Mouse (Mus musculus) CH12.LX (cell line): Measurements from ENCODE around the gene Fam214a. TPM values are rescaled to one million over a fixed set of nuclear protein-coding genes. Genes with fewer than 3 reads are reported as not detected.

ENCODE experiments used
- DNase-seq: peaks from one replicate; pipeline ENCODE4 v3.0.0-alpha.2; 2013; ENCODE audit errors: extremely low read depth
- H3K27ac ChIP-seq: 2 replicates; pipeline ENCODE4 v1.5.1; 2012; ENCODE audit warnings: low read depth, mild to moderate bottlenecking, control low read depth, moderate library complexity; ENCODE audit not compliant: insufficient read depth
- H3K27me3 ChIP-seq: replicated peaks from 2 replicates; pipeline ENCODE3; 2012; ENCODE audit warnings: inconsistent platforms
- H3K36me3 ChIP-seq, 2 experiments: replicated peaks in 1 of 2; 2 replicates each; pipeline versions ENCODE3 to v1.6.1; 2012; ENCODE audit warnings: inconsistent platforms in 1 of 2, low read length in 1 of 2, mild to moderate bottlenecking in 1 of 2, mixed read lengths in 1 of 2, moderate library complexity in 1 of 2; ENCODE audit not compliant: control insufficient read depth in 1 of 2, insufficient read depth in 1 of 2
- H3K4me1 ChIP-seq, 2 experiments: 2 replicates each; pipeline ENCODE4 v1.6.1; 2012; ENCODE audit warnings: inconsistent platforms in 1 of 2, moderate library complexity in 1 of 2; ENCODE audit not compliant: insufficient read depth in 2 of 2, control insufficient read depth in 1 of 2
- H3K4me2 ChIP-seq: 2 replicates; pipeline ENCODE4 v1.6.1; 2012; ENCODE audit warnings: low read depth, mild to moderate bottlenecking, control low read depth; ENCODE audit not compliant: poor library complexity, insufficient read depth, severe bottlenecking
- H3K4me3 ChIP-seq, 3 experiments: fragments of 150-350 bp in 1 of 3; sonication (generic) in 1 of 3; replicated peaks in 1 of 3; 2 replicates each; pipeline versions ENCODE3 to v1.5.1; 2011 to 2012; ENCODE audit warnings: low read depth in 2 of 3, low read length in 2 of 3, mild to moderate bottlenecking in 2 of 3, moderate library complexity in 2 of 3, control low read depth in 1 of 3, improper control_type of control experiment in 1 of 3, inconsistent platforms in 1 of 3, mixed read lengths in 1 of 3; ENCODE audit not compliant: poor library complexity in 1 of 3
- H3K79me2 ChIP-seq: replicated peaks from 2 replicates; pipeline ENCODE4 v1.6.1; 2012; ENCODE audit warnings: mild to moderate bottlenecking, moderate library complexity; ENCODE audit not compliant: control insufficient read depth, poor library complexity, insufficient read depth, severe bottlenecking; ENCODE audit errors: extremely low read depth
- H3K9ac ChIP-seq: 2 replicates; pipeline ENCODE4 v1.6.1; 2012; ENCODE audit warnings: low read depth, mild to moderate bottlenecking, control low read depth, moderate library complexity; ENCODE audit not compliant: insufficient read depth
- H3K9me3 ChIP-seq: replicated peaks from 2 replicates; pipeline ENCODE3; 2012; ENCODE audit warnings: low read length, inconsistent platforms, mixed read lengths
- BHLHE40 ChIP-seq: IDR thresholded peaks from 2 replicates; pipeline ENCODE4 v1.6.1; 2011; ENCODE audit warnings: mild to moderate bottlenecking, low read depth, low read length, improper control_type of control experiment
- ETS1 ChIP-seq: conservative IDR thresholded peaks from 2 replicates; pipeline ENCODE4 v1.6.1; 2012; ENCODE audit warnings: low read depth, mild to moderate bottlenecking, inconsistent platforms, low read length, improper control_type of control experiment, moderate library complexity
- JUN ChIP-seq: IDR thresholded peaks from 2 replicates; pipeline ENCODE4 v1.6.1; 2011; ENCODE audit warnings: low read depth, mild to moderate bottlenecking, low read length, improper control_type of control experiment, moderate library complexity; ENCODE audit not compliant: insufficient read depth
- JUND ChIP-seq: conservative IDR thresholded peaks from 2 replicates; pipeline ENCODE4 v1.6.1; 2011; ENCODE audit warnings: low read depth, low read length, improper control_type of control experiment
- KAT2A ChIP-seq: IDR thresholded peaks from 2 replicates; pipeline ENCODE4 v1.6.1; 2012; ENCODE audit warnings: low read length, improper control_type of control experiment, inconsistent platforms; ENCODE audit not compliant: insufficient replicate concordance
- MYC ChIP-seq: IDR thresholded peaks from 2 replicates; pipeline ENCODE4 v1.6.1; 2011; ENCODE audit warnings: low read depth, mild to moderate bottlenecking, improper control_type of control experiment, low read length
- NELFE ChIP-seq: IDR thresholded peaks from 2 replicates; pipeline ENCODE4 v1.6.1; 2011; ENCODE audit warnings: low read depth, low read length, improper control_type of control experiment
- NRF1 ChIP-seq: IDR thresholded peaks from 2 replicates; pipeline ENCODE4 v1.6.1; 2014; ENCODE audit warnings: low read depth, mild to moderate bottlenecking, inconsistent platforms, low read length, improper control_type of control experiment, moderate library complexity
- SIN3A ChIP-seq: IDR thresholded peaks from 2 replicates; pipeline ENCODE4 v1.6.1; 2012; ENCODE audit warnings: low read length, improper control_type of control experiment, inconsistent platforms
- SMC3 ChIP-seq: IDR thresholded peaks from 2 replicates; pipeline ENCODE4 v1.6.1; 2011; ENCODE audit warnings: low read depth, low read length, improper control_type of control experiment
- TCF12 ChIP-seq: IDR thresholded peaks from 2 replicates; pipeline ENCODE4 v1.6.1; 2014; ENCODE audit warnings: low read depth, mild to moderate bottlenecking, inconsistent platforms, low read length, improper control_type of control experiment
- UBTF ChIP-seq: IDR thresholded peaks from 2 replicates; pipeline ENCODE4 v1.6.1; 2012; ENCODE audit warnings: low read depth, mild to moderate bottlenecking, inconsistent platforms, low read length, improper control_type of control experiment, moderate library complexity
- USF1 ChIP-seq: IDR thresholded peaks from 2 replicates; pipeline ENCODE4 v1.6.1; 2014; ENCODE audit warnings: low read depth, mild to moderate bottlenecking, inconsistent platforms, low read length, improper control_type of control experiment
- USF2 ChIP-seq: conservative IDR thresholded peaks from 2 replicates; pipeline ENCODE4 v1.6.1; 2011; ENCODE audit warnings: low read depth, low read length, improper control_type of control experiment
- ZMIZ1 ChIP-seq: IDR thresholded peaks from 2 replicates; pipeline ENCODE4 v1.6.1; 2012; ENCODE audit warnings: low read depth, mild to moderate bottlenecking, inconsistent platforms, low read length, improper control_type of control experiment
- dilution Hi-C: fragments of 300-500 bp; cut with MboI; formaldehyde crosslinking; loops from 2 replicates; pipeline ENCODE4 v1.14.3; 2020; ENCODE audit warnings: low sequenced_read_pairs; ENCODE audit not compliant: extremely low pct_unique_long_range_greater_than_20kb, extremely low pct_ligation_motif_present
- in situ Hi-C: fragments of 300-500 bp; cut with MboI; formaldehyde crosslinking; loops from 3 replicates; pipeline ENCODE4 v1.14.3; 2019; ENCODE audit warnings: low sequenced_read_pairs, low pct_ligation_motif_present, low pct_unique_long_range_greater_than_20kb, mixed read lengths
- polyA plus RNA-seq: library from polyadenylated mRNA; unstranded; fragments of >175 nt; gene quantifications from 2 replicates; pipeline ENCODE4 v1.2.1, GENCODE M21; 2012; ENCODE audit warnings: low read depth; ENCODE audit not compliant: insufficient read length
- total RNA-seq, 2 experiments: library from RNA; depleted of rRNA; stranded (reverse); fragments of 300-350 nt in 1 of 2; fragments of >200 nt in 1 of 2; gene quantifications; 2 replicates each; pipeline ENCODE4 v1.2.3; 2012 to 2014

The Fam214a gene
- total and polyA plus RNA-seq, 3 experiments = 6.2 to 8.6 (median 7.0) TPM

- H3K27ac ChIP-seq = no peak overlapping the region
- dilution Hi-C loops = no loop called here
These were observed 102.4 kb downstream of the Fam214a start for GRCm38 (mm10) chr9:75055046-75055445.

DNA sequence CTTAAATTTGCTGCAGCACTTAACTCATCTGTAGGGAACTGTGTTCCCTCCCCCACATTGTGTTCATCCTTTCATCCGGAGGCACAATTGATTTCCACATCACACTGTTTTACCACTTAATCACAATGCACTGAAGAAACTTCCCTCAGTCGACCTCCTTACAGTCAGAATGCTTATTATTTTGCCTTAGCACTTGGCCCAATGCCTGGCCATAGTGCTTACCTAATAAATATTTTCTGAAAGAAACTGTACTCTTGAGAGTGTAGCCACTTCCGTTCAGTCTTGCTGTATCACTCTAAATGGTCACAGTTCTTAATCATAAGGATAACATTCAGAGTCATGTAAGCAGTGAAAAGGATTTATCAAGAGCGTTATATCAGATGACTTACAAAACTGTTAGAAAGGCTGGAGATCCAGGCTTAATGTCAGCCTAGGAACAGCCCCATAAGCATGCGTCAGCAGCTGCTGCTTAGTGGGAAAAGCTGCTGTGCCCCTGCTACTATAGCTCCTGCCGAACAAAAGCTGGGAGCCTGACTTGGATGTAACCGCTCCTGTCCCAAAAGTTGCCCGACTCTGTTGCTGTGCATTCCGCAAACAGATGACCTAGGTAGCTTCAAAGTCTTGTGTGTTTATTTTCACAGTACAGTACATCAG lies 112.1 kb downstream of the Fam214a start:
- no peak for DNase-seq
- TF ChIP-seq UBTF = no peak
- no peak for TF ChIP-seq NELFE
- no peak for TF ChIP-seq ZMIZ1
- TF ChIP-seq SIN3A = no peak
- TF ChIP-seq USF1 = no peak
- no peaks in the 10 kb centered on the region for H3K9me3 ChIP-seq
- H3K36me3 ChIP-seq = peaks cover 2 to 18% of the 10 kb centered on the region in 2 experiments
- no peak overlapping the region for H3K9ac ChIP-seq
- peaks cover 1 to 6% of the 10 kb centered on the region in 2 experiments; a peak in 3 of 4 replicates for H3K4me1 ChIP-seq
- dilution Hi-C loops = no loop called here
- in situ Hi-C loops = no loop called here
- H3K4me2 ChIP-seq = no peak overlapping the region
- no peak overlapping the region for H3K27ac ChIP-seq
- no peaks in the 10 kb centered on the region for H3K27me3 ChIP-seq
- no peaks in the 10 kb centered on the region for H3K79me2 ChIP-seq
- no peak overlapping the region for H3K4me3 ChIP-seq

More at GRCm38 (mm10) chr9:75055046-75055445, 102.4 kb downstream of the Fam214a start:
- Histone ChIP-seq H3K4me2 (no peak overlapping the region), H3K9me3 (no peaks in the 10 kb centered on the region), H3K27me3 (no peaks in the 10 kb centered on the region), H3K36me3 (peaks cover 29 to 66% of the 10 kb centered on the region in 2 experiments), H3K4me3 (no peak overlapping the region), H3K9ac (no peak overlapping the region), H3K79me2 (peaks cover 33% of the 10 kb centered on the region), H3K4me1 (peaks cover 0 to 18% of the 10 kb centered on the region in 2 experiments; a peak in 2 of 4 replicates)
- in situ Hi-C loops = loop anchor here (10.0 kb wide), 1 partner anchor 230 kb away; no protein-coding TSS in a partner anchor
- TF ChIP-seq JUN (no peak), BHLHE40 (no peak), TCF12 (no peak), ZMIZ1 (no peak), MYC (no peak), ETS1 (no peak), NRF1 (no peak), KAT2A (no peak), USF2 (no peak), SMC3 (no peak), NELFE (no peak), JUND (no peak)
- DNase-seq = no peak
